Mouse (Mus musculus) thymus, postnatal 14 days (tissue): Measurements from ENCODE around the gene Map4k4.
A peak's percentile ranks its signal among the peaks of the same experiment; 100 is the strongest.

Source experiments
- DNase-seq: peaks from one replicate; pipeline ENCODE4 v3.0.0; 2021

Map4k4 gene

DNA sequence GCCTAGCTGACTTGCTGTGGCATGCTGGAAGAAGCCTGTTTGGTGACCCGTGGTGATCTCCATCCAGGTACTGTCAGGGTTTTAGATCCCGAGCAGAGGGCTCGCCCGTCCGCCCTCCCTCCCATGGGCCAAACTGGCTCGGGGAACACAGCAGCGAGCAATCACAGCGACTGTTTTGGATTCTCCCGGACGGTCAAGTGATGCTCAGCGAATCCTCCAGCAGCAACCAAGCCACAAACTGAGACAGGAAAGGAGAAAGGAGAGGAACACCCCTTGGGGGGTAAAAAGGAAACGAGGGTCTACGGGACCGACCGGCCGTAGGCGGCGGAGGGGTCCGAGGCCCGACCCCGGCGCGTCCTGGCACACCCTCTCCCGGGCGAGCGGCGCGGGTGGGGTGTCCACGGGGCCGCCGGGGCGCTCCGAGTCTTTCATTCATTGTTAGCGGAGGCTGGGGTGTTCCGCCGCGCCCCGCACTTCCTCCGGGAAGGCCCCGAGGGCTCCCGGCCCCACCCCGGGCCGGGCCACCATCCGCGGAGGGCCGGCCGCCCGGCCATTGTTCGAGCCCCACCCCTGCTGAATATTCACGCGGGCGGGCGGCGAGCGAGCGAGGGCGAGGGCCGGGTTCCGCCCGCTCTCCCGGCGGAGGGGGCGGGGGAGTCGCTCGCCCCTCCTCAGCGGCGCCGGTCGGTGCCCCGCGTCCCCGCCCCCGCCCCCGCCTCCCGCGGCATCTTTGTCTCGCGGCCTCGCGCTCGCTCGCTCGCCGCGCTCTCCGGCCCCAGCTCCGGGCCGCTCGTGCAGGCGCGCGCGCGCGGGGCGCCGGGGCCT lies at the start of gene Map4k4:
TSS of gene Map4k4 (plus strand) at position 733 of the 825 bp plus-strand sequence.
- DNase-seq, result peak; percentile 83

- DNase-seq, result no peak
Observed at GRCm38 (mm10) chr1:39855949-39856348, 44.8 kb upstream of the Map4k4 start.

DNA sequence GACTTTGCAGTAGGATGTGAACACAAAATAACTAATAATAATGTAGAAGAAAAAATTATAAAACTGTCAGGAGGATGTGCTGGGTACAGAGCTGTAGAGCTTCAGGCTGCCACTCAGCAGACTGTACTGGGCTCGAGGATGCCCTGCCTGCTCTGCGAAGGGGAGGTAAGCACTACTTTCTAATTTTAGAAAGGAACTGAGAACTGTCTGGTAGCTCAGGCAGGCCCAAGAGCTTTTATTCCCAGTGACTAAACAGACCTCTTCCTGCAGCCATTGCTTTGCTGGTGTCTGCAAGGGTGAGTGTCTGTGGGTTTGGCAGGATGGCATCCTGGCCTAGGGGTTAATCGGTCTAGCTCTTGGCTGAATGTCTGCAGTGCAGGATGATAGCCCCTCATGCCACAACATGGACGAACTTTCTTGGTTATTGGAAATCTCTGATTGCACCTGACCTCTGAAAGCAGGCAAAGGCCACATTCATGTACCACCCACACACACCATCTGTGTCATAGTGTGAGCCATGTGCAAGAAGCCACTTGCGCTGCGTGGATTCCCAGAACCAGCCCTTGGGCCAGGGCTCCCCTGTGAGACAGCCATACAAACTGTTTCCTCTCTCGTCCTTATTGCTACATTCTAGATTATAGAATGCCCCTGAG lies 43.8 kb upstream of the Map4k4 start:
- no peak for DNase-seq

DNA sequence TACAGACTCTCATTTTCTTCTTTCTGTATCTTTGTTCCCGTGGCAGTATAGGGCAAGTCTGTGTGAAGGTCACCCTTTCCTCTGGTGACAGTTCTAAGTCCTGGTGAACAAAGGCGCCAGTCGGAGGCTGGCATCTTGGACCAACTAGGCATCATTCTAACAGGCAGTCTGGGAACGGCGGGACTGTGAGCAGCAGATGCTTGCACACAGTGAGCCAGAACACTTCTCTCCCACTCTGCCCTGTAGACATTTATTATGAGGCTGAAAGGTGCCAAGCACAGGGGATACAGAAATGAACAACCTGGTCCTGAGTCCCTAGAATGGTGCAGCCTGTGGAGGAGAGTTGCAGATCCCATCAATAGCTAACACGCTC lies 43.3 kb upstream of the Map4k4 start:
- no peak for DNase-seq

DNA sequence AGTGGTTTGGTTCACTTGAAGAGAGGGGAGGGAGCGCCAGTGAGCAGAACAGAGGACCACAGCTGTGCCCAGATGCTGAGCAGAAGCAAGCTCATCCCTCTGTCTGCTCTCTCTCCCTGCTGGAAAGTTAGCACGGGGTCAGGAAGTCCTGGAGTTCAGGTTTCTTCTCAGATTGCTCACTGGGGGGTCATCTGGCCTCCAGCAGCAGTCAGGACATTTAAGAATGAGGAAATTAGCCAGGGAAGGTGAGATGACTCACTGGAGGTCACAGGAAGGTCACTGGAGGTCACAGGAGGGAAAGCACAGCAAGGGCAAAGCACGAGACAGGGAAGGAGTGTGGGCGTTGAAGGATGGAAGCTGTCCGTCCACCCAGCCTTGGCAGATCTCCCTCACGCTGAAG lies 41.5 kb upstream of the Map4k4 start:
- DNase-seq, result no peak

DNA sequence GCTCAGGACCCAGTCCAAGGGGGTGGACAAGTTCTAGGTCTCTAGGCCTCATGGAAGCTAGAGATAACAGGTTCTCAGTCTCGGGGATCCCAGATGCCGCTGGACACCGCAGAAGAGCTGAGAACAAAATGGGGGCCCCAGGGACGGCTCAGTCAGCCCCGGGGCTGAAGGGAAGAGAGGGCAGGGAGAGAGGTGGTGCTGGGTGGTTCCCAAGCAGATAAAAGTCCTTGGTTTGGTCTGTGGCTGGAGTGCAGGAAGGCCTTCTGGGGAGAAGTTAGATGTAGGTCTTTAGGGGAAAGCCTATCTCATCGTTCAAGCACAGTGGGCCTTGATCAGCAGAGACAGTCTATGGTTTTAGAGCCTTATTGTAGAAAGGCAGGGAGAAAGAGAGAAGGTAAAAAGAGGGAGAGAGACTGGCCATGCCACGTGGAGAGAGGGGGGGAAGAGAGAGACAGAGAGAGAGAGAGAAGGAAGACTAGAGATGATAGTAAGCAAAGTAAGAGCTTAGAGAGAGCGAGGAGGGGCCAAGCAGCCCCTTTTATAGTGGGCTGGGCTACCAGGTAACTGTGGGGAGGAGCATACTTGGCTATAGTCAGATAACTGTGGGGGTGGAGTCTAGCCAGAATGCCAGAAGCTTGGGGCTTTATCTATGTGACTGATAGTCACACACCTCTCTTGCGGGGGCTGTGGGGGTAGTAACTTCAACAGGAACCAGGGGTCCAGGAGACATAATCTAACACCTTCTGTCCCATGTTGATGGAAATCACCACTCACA lies 34.2 kb upstream of the Map4k4 start:
- DNase-seq, result no peak

- DNase-seq, result no peak
Observed at GRCm38 (mm10) chr1:39867142-39867525, 33.6 kb upstream of the Map4k4 start.

DNA sequence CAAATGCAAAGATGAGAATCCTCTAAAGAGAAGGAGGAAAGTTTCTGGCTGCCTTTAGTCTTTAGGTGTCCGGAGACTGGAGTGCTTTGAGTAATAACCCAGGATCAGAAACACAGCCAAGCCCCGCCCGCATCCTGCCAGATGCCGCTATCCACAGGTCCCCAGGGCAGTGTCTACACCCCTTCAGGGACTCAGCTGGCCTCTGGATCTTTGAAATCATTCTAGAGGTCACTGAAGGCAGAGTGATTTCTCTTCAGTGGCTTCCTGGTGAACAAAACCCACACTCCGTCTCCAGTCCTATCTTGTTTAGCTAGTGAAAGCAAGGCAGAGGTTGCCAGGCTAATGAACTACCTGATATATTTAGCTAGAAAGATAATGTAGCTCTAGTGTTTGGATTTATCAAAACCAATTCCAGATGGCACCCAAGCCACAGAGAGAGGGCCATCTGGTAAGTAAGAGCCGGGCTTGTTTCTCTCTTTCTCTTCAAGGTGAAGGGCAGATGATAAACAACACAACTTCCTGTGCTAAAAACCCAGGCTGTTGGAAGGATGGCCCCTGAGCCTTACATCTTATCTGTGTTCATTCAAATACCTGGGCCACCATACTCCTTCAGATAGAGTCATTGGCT lies 32.6 kb upstream of the Map4k4 start:
- DNase-seq, result no peak

GRCm38 (mm10) chr1:39868825-39869571 lies 31.7 kb upstream of the Map4k4 start:
- DNase-seq, result no peak

GRCm38 (mm10) chr1:39869721-39870201 lies 31.0 kb upstream of the Map4k4 start:
- DNase-seq, result no peak

- no peak for DNase-seq
Observed at GRCm38 (mm10) chr1:39877981-39878380, 22.7 kb upstream of the Map4k4 start.

DNA sequence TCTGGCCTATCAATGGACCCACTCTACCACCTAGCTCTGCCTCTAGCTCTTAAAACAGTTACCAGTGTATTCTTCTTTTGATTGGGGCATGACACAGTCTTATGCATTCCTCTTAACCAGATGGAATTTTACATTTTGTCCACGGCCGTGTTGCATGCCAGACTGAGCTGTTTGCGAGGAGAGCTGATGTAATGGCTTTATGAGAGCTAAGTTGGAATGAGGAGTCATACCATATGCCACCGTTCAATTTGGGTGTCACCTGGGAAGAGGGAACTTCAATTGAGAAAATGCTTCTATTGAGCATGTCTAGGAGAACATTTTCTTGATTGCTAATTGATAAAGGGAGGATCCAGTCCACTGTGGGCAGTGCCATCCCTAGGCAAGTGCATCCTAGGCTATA lies 18.2 kb upstream of the Map4k4 start:
- no peak for DNase-seq

DNA sequence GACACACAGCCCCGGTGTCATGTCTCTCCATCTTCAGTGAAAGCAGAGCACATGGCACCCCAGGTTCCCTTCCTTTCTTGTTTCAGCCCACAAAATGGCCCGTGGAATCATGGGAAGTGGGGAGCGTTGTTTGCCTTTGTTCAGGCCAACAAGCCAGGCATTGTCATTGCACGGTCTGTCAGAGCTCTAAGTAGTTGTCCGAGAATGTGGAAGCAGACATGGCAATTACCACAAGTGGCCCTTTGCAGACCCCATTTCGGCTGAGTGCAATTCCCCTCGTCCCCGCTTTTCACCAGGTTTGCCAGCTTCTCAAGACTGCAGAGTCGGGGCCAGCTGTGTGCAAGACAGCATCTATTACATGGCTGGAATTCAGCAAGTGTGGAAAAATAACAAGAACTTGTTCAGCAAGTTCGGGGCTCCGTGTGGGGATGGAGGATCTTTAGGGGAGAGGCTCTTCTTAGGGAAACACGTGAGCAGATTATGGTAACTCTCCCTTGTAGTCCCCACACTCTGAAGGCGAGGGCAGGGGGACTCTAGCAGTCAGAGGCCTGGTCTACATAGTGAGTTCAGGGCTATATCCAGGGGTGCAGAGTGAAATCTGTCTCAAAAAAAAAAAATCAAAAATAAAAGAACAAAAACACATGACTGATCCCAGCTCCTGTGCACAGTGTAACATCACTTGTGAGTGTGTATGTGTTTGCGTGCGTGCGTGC lies 15.8 kb upstream of the Map4k4 start:
- DNase-seq, result no peak

GRCm38 (mm10) chr1:39887997-39888396 lies 12.7 kb upstream of the Map4k4 start:
- no peak for DNase-seq

DNA sequence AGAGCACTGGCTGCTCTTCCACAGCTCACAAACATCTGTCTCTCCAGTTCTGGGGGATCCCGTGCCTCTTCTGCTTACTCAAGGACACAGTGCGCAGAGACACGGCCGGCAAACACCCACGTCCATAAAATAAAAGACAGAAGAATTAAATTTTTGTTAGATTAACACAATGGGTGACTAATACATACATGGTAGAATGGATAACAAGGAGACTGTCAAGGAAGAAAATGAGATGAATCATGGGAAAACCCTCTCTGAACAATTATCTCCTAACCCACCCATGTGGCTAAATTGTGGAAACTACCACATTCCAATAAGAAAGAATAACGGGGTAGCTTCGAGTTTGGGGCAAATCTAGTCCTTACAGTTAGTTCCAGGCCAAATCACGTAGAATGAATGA lies 11.3 kb upstream of the Map4k4 start:
- no peak for DNase-seq

DNA sequence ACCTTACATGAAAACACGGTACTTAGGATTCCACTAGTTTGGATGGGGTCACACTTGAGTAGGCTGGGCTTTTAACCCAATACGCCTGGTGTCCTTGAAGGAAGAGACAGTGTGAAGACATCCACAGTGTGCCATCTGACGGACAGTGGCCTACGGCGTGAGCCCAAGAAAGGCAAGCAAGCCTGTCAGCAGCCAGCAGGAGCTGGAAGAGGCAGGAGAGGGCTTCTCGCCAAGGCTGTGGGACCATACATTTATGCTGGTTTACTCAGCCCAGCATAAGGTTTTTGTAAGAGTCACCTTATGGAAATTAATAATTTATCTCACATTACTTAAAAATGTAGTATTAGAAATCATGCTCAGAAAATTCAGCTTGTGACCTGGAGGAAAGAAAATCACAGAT lies 10.7 kb upstream of the Map4k4 start:
- no peak for DNase-seq

DNA sequence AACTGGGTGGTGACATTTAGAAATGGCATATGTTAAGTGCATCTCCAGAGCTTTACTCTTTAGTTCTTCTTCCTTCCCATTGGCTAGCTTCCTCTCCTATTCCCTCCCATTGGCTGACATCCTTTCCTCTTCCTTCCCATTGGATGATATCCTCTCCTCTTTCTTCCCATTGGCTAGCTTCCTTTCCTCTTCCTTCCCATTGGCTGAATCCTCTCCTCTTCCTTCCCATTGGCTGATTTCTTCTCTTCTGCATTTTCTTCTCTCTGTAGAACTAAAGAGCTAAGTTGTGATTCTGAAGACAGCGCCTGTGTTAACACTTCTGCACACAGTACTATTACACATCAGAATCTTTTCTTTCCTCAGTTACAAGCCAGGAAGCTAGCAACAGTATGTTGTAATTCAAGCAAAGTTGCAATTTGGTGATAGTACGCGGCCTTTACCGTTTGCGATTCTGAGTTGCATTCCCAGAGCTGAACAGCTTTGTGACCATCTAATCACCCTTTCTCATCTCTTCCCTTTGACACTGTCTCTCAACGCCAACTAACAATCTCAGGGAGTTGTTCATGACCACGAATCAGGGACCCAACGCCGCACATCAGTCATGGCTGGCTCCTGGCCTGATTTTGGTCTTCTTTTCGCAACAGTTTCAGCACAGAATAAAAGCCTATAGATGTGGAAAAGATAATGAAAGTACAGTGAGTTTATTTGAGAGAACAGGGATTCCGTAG lies 7.4 kb upstream of the Map4k4 start:
- DNase-seq, result no peak

DNA sequence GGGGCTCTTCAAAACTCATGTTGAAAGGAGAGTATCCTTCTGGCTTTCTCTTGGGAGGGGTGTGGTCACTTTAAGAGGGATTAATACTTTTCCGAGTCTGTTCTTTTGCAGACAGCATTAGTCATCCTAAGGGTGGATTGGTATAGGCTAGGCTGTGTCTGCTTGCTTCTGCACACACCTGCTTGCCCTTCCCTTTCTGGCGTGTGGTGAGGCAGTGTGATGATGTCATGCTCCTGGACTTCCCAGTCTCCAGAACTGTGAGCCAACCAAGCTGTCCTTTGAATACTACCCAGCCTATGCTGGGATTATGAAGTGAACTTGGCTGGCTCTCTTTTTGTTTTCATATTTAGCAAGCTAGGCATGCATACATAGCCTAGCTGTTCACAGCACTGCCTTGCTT lies 5.6 kb upstream of the Map4k4 start:
- DNase-seq, result no peak

GRCm38 (mm10) chr1:39895506-39895905 lies 5.2 kb upstream of the Map4k4 start:
- peak; percentile 46 for DNase-seq

DNA sequence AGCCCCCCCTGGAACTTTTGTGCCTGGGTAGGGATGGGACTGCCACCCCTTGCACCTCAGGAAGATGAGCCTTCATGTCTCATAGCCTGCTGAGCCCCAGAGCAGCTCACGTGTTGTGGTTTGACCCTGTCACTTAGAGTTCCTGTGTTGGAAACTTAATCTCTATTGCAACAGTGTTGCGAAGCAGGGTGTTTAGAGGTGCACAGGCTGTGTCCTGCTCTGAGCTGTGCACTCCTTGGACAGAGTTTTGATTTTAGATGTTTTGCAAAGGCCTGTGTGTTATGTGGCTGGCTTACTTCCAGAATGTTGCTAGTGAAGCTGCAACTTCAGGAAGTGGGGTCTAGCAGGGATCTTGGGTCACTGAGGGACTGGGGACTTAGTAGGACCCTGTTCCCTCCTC lies 4.1 kb upstream of the Map4k4 start:
- DNase-seq, result peak; percentile 67

- DNase-seq, result no peak
Observed at GRCm38 (mm10) chr1:39898686-39899085, 2.0 kb upstream of the Map4k4 start.
